Mouse (Mus musculus) urinary bladder, postnatal 4 days (tissue): ENCODE data around the gene Nptx1.

Experiments used
- DNase-seq, 2 experiments: peaks; one replicate each; pipeline ENCODE4 v3.0.0; 2021 to 2022; ENCODE audit warnings: low spot score in 2 of 2

Gene Nptx1

DNA sequence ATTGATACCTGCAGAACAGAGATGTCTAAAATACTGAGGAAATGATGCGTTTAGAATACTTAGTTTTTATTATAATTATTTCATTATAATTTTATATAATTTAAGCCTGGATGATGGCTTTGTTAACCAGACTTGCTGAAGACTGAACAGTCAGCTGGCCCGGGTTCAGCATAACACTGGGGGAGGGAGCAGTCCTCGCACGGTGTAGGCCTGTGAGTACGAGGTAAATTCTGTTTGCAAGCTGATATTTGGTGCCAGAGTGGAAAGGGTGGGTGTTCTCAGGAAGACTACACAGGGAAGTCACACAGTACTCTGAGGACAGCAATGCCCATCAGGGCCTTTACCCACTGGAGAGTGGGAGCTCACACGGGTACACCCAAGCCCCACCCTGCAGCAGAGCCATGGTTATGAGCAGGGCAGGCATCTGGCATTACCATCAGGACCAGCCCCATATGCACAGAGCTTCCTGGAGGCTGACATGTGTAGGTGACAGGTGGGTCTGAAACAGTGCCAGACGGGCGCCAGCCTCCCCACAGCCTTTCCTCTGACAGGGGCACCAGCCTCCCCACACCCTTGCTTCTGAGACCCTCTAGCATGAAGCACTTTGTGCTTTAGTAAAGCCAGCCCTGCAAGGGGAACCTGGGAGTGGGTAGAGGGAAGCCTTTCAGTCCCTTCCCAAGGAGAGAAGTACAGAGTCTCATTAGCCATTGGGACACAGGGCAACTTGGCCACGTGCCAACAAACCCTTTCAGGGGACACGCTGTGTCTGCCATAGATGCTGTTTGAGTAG, 3.2 kb upstream of the Nptx1 start:
- DNase-seq = no peak

DNA sequence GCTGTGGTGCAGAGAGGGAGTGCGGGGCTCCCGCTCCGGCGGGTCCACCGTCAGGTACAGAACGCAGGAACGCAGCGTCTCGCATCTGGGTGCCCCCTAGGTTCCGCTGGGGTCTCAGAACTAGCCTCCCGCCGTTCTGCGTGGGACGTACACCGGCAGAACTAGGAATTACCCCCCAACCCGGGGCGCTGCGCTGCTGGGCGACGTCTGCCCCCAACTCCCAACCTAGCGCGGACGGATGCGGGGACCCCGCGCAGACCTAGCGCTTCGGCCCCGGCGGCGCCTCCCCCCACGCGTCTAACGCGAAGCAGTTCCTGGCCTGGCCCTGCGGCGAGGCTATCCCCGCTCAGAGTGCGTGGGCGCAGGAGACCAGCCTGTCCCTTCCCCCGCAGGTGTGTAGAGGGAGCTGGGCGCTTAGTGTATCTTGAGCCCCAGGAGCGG, 1.8 kb upstream of the Nptx1 start:
- no peak for DNase-seq

DNA sequence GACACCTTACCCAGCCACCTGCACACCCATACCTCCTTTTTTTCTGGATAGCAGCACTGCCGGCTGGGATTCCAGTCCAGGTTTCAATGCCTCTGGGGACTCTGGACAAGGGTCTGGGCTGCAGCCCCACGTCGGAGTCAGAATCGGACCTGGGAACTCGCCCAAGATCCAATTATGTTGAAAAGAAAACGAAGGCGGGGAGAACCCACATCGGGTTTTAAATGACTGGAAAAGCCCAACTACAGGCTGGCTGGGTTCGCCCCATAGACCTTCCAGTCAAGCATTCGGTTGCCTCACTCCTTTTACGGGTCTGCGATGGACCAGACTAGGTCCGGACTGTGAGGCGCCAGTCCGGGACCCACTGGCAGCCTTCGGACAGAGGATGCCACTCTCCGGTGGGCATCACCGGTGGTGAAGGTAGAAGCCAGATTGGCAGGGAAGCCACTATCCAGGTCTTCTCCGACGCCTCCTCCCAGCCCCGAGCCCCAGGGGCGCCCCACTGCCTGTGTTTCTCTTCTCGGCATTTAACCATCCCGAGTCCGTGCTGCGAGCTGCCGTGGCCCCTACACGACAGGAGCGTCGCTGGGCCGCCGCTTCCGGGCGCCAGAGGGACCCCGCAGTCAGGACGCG, 1.3 kb upstream of the Nptx1 start:
- no peak for DNase-seq

DNA sequence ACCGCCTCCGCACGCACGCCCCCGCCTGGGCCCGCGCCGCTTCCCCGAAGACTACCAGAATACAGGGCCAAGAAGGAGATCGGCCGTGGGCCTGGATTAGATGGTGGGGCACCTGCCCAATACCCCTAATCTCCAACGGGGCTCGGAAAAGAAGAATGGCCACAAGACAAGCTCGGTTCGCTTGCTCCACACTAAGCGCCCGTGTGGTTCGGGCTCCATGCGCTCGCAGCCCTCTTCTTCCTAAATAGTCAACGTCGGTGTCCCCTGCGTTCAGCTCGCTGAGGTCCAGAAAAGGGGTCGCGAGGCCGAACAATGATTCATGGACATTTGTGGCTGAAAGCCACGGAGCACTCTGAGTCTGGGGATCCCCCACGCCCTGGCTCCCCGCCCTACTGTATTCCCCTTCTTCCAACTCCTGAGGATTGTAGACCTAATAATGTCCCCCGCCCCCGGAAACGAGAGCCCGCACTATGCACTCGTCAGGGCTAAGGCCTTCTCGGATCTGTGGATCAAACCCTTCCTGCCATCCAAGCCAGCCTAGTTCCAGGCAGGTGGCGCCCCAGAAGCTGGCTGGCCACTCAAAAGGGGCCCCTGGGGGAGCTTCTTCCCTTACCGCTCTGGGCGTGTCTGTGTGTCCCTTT, 518 bp upstream of the Nptx1 start:
- DNase-seq = no peak

DNA sequence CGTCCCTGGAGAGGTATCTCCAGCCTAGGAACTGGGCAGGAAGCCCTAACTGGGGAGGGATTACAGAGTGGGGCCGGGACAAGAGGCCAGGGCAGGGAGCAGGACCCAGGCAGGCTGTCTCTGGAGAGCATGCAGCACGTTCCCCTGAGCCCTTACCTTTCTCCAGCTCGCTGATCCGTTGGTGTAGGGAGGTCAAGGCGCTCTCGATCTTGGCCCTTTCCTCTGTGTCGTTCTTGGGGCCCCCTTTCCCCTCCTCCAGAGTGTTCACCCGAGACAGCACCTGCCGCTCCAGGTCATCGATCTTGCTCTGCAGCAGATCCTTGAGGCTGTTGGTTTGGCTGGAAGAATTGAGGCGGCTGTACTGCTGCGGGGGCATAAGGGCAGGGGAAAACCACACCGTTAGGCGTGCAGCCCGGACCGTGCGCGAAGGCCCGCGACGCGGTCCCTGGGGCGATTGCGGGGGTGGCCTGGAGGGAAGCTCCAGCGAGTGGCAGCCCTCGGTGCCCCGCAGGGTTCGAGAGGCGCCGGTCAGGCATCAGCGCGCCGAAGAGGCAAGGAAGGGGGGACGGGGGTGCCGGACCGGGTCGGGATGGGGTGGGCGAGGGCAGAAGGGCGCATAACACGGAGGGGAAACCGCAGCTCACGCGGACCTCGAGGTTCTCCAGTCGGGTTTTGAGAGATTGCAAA, 914 bp downstream of the Nptx1 start:
- DNase-seq = no peak

DNA sequence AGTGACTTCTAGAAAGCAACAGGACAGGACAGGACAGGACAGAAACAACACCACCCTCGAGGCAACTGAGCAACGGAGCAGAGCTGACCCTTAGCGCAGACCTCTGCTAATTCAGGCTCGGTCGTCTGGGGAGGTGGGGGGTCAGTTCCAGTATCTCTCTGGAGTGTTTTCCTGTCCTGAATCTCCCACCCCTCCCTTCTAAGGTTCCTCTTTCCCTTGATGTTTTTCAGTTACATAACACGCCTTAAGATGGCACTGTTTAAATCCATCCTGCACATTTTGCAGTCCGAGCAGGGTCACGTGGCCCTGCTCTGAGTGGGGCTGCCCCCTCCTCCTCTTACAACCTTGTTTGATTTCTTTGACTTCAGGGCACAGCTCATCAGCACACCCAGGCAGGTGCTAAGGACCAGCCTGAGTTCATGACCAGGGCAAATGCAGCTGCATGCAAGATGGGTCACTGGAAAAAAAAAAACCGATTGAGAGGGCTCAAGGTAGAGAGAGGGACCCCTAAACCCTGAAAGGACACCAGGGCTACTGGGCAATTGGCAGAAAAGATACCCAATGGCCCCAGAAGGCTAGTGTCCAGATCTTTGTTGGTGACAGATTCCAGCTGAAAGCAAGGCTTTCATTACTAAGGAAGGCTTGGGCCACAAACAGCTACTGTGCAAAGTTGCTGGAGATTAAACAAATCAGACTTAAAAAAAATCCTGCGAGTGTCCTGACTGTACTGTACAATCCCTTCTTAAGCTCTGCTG, 1.6 kb downstream of the Nptx1 start:
- no peak for DNase-seq

DNA sequence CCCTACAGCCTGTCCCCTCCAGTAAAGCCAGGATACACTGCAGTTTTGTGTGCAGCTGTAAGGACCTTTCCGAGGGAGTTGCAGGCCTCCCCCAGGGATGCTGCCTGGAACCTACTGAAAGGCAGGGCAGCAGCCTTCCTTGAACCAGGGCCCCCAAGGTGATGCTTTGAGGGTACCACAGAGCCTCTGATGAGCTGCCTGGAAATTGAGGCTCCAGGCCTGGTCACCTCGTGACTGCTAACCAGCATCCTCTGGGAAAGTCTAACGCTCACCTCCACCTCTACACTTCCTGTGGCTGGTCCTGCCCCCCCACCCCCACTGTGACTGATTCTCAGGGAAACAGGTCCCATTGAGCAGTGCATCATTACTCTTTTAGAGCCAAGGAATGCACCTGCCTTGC, 2.3 kb downstream of the Nptx1 start:
- no peak for DNase-seq

DNA sequence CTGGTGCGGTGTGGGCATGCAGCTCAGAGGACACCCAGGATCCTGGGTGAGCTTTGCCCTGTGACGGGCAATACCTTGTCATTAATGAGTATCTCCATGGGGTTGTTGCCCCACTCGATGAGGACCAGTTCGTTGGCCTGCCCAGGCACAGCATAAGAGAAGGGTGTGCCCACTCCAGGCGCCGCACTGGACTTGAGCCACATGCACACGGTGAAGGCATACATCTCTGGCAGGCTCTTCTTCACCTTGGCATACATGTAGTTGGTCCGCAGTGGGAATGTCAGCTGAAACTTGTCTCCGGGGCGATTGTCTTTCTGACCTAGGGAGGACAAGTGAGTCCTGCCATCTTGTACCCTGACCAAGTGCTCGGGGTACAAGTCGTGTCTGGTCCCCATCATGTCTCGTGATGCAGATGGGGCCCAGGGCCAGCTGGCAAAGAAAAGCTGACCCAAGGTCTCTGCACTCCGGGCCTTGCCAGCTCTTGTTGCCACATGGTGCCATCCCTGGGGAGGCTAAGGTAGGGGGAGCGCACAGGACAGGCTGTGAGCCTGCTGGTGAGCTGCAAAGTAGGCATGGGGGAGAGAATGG, 2.9 kb downstream of the Nptx1 start:
- DNase-seq = no peak

DNA sequence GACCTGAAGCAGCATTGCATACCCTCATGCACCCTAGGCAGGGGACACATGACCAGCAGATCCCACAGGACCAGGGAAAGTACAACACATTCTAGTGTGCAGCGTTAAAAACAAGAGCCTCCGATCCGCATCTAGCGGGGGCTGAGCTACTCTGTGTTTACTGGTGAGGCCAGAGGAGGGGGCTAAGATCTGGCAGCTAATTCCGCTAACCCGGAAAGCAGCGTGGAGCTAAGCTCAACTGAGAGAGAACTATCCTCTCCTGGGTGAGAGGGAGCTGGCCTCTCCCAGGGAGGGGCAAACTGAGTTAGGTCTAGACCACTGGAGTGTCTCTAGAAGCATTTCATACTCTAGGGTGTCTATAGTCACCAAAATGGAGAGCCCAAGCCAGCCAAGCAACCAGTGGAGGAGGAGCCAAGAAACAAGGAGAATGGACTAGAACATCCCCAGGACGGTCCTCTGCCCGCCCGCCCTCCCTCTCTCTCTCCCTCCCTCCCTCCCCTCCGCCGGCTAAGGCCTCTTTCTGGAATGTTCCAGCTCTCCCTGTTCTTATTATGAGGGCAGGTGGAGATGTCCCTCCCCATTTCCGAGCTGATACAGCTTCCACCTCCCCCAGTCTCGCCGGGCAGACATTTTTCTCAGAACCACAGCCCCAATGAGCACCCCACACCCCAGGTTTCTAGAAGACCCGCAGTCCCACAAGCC, 3.6 kb downstream of the Nptx1 start:
- DNase-seq = no peak

DNA sequence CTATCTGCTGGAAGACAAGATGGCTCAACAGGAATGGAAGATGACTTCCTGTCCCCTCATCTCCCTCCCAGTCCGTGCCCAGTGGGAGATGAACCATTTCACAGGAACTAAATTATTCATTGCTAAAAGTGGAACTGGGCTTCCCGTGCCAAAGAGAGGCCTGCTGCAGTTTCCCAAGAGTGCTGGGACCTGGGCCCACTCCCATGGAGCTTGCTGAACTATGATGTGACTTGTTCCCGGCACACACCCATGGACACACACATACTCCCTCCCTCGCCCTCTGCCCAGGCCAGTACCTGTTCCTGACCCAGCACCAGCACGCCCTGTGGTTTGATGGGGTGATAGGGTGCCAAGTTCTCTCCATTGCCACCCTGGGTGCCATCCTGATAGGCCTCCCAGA, 4.7 kb downstream of the Nptx1 start:
- no peak for DNase-seq

DNA sequence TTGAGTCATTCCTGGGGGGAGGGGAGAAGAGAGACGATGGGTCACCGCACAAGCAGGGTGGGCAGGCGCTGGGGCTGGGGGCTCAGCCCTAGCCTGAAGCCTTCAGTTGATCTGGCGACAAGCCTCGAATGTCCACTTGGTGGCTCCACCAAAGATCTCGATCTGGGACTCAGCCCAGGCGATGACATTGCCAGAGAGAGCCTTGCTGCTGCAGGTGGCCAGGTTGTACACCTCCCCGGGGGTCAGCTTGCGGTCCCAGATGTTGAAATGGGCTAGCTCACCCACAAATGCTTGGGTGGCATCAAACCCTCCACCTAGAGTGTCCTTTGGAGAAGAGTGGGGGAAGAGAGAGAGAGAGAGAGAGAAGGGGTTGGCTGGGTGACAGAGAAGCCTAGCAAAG, 5.2 kb downstream of the Nptx1 start:
- no peak for DNase-seq

DNA sequence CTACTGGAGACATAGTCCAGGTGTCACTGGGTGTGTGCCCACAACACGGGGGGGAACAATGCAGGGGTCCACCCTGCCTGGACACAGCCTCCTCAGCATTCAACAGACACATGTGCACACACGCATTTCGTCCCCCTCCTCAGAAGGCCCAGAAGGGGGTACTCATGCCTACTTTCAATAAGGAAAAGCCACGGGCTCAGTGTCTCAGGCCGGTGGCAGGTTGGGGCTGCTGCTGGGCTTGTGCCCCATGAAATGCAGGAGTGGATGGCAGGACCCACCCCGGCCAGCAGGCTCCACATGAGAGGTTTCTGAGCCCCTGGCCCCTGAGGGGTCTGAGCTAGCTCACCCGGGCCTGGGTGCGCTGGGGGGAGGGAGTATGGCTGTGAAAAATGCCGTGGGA, 6.5 kb downstream of the Nptx1 start:
- DNase-seq = no peak

DNA sequence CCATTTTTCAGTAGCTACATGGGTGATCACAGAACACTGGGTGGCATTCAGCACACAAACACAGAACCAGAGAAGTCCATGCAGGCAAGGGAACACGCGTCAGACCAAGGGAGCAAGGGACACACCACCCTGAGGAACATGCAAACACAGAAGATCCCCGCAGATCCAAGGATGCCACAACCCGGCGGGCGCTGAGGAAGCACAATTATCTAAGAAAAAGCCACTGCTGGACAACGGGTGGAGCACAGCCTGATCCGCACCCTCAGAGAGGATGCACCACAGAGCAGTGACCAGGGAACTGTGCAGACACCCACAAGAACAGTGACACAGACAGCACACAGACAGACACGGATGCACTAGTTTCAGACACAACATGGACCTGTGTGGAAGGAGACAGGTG, 7.0 kb downstream of the Nptx1 start:
- DNase-seq = no peak

DNA sequence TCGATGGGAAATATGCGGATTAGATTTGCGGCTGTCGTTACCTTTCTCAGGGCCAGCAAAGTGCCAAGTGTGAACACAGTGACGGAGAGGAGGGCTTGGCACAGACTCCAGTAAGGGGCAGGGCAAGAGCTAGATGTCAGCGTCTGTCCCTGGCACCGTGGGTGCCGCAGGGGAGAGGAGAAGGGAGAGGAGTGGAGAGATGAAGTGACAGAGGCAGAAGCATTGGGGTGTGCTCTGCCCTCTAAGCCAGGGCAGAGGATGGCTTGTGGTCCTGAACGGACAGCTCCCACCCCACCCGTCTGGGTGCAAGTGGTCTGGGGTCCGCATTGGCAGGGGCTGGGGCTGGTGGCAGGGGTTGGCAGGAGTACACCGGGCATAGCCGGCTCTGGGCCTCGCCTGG, 7.6 kb downstream of the Nptx1 start:
- no peak for DNase-seq

DNA sequence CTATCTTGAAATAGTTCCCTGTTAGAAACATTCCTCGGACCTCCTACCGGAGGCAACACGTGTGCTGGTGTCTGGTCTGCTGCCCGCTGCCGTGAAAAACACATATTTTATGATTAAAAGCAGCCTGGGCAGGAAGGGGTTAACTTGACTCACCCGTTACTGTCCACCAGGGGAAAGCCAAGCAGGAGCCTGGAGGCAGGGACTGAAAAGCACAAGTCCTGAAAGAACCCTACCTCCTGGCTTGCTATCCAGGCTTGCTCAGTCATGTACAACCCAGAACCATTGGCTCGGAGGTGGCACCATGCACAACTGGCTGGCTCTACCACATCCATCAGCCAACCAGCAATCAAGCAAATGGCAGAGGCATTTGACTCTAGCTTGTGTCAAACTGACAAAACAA, 13.8 kb downstream of the Nptx1 start:
- no peak for DNase-seq

DNA sequence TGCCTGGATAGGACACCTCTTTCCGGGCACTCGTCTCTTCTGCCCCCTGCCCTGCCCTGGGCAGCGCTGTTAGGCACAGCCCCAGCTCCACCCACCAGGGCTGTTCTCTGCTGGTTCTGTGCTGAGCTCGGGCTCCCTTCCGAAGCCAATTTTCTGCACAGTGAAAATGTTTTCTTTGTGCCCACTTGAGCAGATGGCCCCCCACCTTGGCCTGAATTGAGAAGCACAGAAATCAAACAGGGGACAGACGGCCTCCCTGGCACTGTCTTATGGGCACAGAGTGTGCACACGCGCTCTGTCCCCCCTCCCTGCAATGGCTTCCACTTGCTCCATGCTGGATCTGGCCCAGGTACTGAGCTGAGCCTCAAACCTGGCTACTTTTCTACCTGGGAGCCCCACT, 15.1 kb downstream of the Nptx1 start:
- DNase-seq = no peak

DNA sequence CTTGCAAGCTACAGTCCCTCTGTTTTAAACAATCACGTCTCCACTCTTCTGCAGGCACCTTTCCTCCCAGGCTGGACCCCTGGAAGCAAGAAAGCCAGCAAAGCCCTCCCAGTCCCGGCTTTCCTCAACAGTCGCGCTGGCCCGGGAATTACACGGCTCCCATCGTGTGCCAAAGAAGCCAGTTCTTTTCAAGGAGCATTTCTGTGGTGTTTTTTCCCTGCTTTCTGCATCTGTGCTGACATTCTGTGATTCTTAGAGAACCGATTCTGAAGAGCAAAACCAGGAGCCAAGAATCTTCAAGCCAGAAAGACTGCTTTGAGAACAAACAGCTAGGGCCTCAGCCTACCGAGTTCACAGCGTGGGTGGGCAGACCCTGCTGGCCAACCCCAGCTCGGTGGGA, 18.6 kb downstream of the Nptx1 start:
- DNase-seq = no peak

DNA sequence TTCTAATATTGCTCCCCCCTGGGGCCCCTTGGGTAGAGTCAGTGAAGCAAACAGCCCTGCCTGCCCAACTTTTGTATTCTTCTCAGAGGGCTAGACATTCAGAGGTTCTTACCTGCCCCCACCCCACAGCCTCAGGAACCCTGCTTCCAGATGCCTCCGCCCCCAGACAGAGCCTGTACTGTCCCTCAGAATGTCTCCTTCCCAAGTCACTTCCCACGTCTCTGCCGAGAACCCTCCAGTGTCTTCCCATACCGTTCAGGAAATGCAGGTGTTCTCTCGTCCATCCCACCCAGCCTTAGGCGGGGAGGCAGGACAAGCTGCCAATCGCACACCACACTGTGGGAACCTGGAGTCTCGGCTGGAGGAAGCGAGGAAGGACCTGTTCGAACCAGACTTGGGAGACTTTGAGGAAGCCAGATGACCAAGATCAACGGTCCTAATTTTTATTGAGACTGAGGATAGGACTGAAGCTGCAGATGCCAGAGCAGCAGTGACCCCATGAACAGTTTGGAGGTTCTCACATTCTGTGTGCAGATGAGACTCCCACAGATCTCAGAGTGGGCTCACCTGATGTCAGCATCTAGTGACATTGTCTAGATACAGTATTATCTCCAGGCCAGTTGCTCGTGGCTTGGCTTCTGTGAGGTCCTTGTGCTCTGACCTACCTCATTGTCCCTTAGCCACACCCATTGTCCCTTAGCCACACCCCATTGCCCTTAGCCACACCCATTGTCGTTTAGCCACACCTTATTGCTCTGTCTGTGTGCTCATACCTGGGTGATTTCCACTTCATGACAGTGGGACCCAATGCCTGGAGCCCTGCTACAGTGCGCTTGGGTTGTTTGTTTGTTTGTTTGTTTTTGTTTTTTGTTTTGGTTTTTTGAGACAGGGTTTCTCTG, 21.2 kb downstream of the Nptx1 start:
- DNase-seq = no peak

DNA sequence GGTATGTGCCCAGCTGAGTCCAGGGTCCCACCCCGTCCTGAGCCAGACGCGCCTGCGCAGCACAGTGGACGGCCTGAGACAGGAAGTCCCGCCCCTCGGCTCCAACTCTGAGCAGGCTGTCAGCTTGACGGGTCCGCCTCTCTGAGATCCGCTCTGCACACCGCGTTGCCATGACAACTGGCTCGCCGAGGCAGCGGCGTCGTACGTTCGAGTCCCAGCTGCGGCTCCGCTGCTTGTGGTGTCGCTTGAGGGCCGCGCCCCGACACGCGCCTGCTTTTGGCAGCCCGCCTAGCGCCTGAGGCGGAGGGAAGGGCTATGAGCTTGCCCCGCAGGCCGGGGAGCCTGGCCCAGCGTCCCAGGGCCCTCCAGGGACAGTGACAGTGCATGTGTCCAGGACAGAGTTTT, 23.0 kb downstream of the Nptx1 start:
- DNase-seq = peak; percentile 79 to 86

DNA sequence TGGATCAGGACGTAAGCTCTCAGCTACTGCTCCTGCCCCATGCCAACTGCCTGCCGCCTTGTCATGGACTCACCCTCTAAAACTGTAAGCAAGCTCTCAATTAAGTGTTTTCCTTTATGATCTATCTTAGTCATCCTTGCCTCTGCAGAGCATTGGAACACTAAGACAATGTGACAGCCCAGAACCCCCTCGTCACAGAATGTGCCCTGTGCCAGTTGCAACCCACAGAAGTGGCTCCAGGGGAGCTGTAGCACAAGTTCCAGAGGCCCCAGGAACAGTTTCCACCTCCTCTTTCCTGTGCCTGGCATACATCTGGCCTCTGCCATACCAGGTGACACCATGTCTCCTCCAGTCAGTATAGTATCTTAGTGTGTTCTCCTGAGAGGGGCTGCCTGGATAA, 24.2 kb downstream of the Nptx1 start:
- no peak for DNase-seq
